Mouse (Mus musculus) lung, postnatal 14 days (tissue): ENCODE results near the gene Rpl13.
"Not testable (repeated sequence)": the region's sequence is repeated elsewhere in the genome, so short reads cannot be mapped to it uniquely, and the experiment has no call there.

ENCODE experiments used
- DNase-seq: peaks from one replicate; pipeline ENCODE4 v3.0.0; 2021

Gene Rpl13

DNA sequence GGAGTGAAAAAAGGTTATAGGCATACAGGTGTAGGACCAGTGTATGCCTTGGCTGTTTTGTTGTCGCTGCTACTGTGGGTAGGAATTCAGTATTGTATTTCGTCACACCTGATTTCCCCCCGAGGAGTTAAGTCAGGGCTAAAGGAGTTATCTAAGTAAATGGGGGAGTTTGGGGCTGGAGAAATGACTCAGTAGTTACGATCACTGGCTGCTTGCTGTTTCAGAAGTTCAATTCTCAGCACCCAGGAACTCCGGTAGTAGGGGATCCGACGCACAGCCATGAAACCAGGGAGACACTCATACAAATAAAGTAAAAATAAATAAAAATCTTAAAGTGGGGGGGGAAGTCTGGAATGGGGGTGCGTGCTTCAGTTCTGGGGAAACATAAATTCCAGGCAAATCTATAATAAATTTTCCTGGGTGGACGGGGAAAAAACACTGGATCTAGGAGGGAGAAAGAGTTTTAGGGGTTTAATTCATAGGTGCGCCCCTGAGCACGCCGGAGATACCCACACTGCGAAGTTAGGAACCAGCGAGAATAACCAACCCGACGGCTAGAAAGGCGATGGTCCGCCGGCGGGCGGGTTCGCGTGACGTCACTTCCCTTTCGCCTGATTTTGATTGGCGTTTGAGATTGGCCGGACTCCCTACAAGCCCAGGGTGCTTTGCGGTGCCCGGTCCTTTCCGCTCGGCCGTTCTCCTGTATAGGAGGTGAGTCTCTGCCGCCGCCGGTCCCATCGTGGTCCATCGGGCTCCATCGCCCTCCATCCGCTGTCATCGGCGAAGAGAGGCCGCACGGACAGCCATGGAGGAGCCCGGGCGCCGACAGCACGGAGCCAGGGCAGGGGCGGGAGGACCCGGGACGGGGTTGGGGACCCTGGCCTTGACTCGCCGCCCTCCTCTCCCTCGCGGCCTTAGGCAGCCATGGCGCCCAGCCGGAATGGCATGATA lies at the start of gene Rpl13:
Gene Rpl13 (plus strand): TSS at position 616 of the 951 bp plus-strand sequence.
- peak; percentile 98 for DNase-seq

DNA sequence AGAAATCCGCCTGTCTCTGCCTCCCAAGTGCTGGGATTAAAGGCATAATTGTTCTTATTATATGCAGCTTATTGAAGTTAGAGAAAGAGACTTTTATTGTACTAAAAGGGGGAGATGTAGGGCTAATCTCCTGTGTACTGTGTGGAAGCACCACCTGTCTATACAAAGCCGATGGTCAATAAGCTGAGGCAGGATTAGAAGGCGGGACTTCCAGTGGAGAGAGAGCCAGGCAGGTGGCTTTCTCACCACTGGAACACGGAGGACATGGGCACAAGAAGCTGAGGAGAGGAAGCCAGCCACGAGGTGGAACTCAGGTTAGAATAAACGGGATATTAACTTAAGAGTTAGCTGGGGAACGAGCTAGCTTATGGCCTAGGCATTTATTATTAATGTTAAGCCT lies 39.4 kb upstream of the Rpl13 start, which contains the start of gene Spg7:
Gene Spg7 (plus strand): TSS at position 222 of the 400 bp plus-strand sequence.
- DNase-seq: no peak

GRCm38 (mm10) chr8:123064072-123064471 lies 38.1 kb upstream of the Rpl13 start:
- no peak for DNase-seq

DNA sequence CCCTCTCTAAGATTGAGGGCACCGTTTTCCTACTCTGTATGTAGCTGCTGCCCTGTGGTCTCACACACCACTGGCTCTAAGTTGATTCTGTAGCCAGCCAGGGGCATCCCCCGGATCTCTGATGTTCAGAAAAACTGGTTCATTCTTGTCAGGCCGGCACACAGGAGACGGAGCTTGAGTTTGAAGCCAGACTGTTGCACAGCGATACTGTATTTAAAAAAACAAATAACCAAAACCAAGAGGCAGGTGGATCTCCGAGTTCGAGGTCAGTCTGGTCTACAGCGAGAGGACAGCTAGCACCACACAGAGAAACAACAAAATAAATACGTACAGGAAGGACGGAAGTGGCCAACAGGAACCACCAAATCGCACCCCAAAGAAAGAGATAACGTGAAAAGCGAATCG lies 37.3 kb upstream of the Rpl13 start:
- no peak for DNase-seq

GRCm38 (mm10) chr8:123065214-123066100 lies 36.7 kb upstream of the Rpl13 start:
- peak; percentile 96 for DNase-seq

GRCm38 (mm10) chr8:123066101-123066683 lies 36.0 kb upstream of the Rpl13 start:
- no peak for DNase-seq

DNA sequence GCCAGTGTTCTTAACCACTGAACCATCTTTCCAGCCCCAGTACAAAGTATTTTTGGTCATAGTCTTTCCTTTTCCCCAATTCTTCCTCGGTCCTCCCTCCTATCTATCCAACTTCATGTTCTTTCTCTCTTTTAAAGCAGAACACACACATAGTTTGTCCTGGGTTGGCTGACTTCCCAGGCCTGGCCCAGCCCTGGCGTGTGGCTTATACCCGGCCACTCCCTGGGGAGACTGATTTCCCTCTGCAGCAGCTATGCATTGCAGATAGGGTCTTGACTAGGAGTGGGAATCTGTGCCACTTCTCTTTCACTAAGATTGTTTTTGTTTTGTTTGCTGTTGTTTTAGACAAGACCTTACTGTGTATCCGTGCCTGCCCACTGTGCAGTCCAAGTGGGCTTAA lies 31.0 kb upstream of the Rpl13 start:
- DNase-seq: peak; percentile 19

- no peak for DNase-seq
Observed at GRCm38 (mm10) chr8:123077213-123077612, 24.9 kb upstream of the Rpl13 start.

DNA sequence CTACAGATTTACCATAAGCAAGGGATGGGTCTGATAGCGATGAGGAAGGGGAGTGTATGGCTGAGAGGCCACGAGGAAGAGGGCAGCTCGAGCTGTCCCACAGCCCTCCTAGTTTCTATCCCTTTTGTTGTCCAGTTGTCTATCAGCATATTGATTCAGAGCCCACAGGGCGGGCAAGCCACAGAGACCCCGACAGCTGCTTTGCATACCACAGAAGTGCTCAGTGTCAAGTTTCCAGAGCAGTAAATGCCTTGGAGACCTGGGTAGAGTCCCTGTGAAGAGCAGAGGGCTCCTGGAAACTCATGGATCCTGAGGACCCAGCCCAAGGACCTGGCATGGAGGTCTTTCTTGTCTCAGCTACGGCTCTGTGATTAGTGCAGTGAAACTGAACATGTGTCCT lies 19.2 kb upstream of the Rpl13 start:
- no peak for DNase-seq

- DNase-seq: no peak
Observed at GRCm38 (mm10) chr8:123083610-123084009, 18.5 kb upstream of the Rpl13 start.

DNA sequence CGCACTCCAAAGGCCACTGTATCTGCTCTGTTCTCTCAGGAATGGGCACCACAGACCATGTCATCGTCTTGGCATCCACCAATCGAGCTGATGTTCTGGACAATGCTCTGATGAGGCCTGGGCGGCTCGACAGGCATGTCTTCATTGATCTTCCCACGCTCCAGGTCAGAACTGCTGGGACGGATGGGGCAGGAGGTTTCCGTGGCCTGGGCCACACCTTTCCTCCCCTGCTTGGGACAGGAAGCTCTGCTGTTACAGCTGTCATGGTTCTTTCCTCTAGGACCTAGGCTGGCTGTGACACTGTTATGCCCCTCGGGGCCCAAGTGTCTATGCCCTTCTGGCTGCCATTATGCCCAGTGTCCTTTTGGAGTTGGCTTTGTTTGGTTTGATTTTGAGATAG lies 14.9 kb upstream of the Rpl13 start:
- DNase-seq: no peak

GRCm38 (mm10) chr8:123097216-123097615 lies 4.9 kb upstream of the Rpl13 start:
- DNase-seq: no peak

- peak; percentile 34 for DNase-seq
Observed at GRCm38 (mm10) chr8:123097786-123098584, 4.2 kb upstream of the Rpl13 start.

GRCm38 (mm10) chr8:123100288-123100687 lies 1.9 kb upstream of the Rpl13 start:
- no peak for DNase-seq

DNA sequence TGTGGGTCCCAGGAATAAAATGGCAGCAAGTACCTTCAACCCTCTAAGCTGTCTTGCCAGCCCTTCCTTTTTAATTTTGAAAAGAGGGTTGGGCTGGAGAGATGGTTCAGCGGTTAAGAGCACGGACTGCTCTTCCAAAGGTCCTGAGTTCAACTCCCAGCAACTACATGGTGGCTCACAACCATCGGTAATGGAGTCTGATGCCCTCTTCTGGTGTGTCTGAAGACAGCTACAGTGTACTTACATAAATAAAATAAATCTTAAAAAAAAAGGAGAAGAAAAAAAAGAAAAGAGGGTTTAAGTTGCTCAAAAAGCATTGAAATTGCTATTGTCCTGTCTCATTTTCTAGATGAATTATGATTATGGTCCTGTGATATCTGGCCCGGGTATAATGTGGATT lies 906 bp upstream of the Rpl13 start:
- no peak for DNase-seq

DNA sequence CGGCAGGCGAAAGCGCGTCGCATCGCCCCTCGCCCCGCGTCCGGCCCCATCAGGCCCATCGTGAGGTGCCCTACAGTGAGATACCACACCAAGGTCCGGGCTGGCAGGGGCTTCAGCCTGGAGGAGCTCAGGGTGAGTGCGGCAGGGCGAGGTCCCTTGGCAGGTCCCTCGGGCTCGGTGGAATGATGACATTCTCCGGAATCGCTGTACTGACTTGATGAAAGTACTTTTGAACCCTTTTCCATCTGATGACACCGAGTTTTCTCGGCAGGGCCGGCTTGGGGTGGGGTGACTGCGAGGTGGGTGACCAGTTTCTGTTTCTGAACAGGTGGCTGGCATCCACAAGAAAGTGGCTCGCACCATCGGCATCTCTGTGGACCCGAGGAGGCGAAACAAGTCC lies 705 bp downstream of the Rpl13 start:
- not testable (repeated sequence) for DNase-seq

GRCm38 (mm10) chr8:123103285-123103684 lies 1.1 kb downstream of the Rpl13 start:
- no peak for DNase-seq

DNA sequence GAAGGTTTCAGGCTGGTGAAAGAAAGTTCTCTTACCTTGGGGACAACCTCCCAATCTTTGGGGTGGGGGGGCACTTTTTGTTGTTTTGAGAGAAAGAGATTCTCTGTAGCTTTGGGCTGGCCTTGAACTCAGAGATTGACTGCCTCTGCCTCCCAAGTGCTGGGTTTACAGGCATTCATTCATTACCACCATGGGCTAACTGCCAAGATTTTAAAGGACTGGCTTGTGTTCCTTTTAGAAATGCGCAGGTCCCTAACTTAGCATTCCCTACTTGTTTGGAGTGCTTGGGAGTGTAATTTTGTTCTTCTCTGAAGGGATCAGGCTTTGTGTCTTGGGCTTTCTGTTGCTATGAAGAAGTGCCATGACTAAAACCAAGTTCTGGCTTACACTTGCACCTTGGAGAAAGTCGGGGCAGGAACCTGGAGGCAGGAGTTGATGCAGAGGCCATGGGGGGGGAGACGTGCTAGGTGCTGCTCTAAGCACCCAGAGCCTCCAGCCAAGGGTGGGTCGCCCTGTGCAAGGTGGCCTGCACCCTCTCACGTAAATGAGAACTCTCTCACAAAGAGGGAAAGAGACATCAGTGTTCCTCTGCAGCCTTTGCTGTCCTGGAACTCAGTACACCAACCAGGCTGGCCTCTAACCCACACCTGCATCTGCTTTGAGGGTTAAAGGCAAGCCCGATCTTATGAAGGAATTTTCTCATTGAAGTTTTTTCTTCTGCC lies 2.1 kb downstream of the Rpl13 start:
- no peak for DNase-seq

DNA sequence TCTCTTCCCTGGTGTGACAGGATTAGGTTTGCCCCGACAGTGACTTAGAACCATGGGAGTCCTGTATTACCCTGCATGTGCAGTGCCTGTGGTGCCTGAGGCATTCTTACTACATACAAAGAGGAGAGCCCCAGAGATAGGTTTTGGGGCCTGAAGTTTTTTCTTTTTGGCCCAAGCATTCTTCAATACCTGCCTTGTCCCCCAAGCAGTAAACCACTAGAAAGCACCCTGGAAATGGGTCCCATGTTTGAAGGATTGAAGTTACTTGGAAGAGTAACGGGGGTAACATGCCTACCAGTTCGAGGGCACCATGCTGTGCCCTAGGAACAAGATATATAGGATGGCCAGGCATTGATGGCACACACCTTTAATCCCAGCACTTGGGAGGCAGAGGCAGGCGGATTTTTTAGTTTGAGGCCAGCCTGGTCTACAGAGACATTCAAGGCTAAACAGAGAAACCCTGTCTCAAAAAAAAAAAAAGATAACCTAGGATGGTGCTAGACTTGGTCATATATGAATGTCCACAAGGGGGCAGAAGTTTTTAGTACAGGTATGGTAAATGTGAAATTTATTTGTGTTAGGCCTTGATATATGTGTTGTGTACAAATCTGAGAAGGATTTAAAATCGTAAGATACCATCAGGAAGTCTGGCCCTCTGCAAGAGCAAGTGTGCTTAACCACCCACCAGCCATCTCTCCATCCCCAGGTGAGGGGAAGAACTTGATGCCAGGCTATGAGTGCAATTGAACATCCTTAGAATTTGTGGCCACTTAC lies 3.6 kb downstream of the Rpl13 start:
- DNase-seq: no peak

DNA sequence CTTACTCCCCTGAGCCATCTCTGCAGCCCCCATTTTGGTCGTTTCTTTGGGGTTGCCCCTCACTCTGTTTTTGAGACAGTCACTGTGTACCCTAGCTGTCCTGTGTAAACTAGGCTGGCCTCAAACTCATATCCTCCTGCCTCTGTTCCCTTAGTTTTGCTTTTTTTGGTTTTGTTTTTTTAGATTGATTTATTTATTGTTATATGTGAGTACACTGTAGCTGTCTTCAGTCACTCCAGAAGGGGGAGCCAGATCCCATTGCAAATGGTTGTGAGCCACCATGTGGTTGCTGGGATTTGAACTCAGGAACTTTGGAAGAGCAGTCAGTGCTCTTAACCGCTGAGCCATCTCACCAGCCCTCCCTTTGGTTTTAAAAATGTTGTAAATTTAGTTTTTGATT lies 4.4 kb downstream of the Rpl13 start:
- DNase-seq: peak; percentile 33

- no peak for DNase-seq
Observed at GRCm38 (mm10) chr8:123108010-123108409, 5.9 kb downstream of the Rpl13 start.
